Mouse (Mus musculus) midbrain, embryonic 14.5 days (tissue): Measurements from ENCODE around the gene Camta1. TPM values are rescaled to one million over a fixed set of nuclear protein-coding genes. Genes with fewer than 3 reads are reported as not detected.

Experiments
- ATAC-seq: fragments of 200-750 bp; cut with Nextera tagmentation; 2 replicates; pipeline ENCODE4 v1.8.0; 2017; ENCODE audit warnings: moderate number of reproducible peaks, moderate library complexity; ENCODE audit not compliant: low FRiP score, low TSS enrichment
- DNase-seq: peaks from one replicate; pipeline ENCODE4 v3.0.0-alpha.2; 2015
- H3K27ac ChIP-seq: fragments of 300-500 bp; sonication (generic); replicated peaks from 2 replicates; pipeline ENCODE4 v1.5.1; 2014; ENCODE audit warnings: mild to moderate bottlenecking, low read depth, low read length, moderate library complexity
- H3K27me3 ChIP-seq: fragments of 300-500 bp; sonication (generic); 2 replicates; pipeline ENCODE4 v1.6.1; 2014; ENCODE audit warnings: low read length, control low read depth, mixed read lengths; ENCODE audit not compliant: control insufficient read depth, insufficient read depth
- H3K36me3 ChIP-seq: fragments of 300-500 bp; sonication (generic); 2 replicates; pipeline ENCODE4 v1.6.1; 2014; ENCODE audit warnings: low read length, control low read depth; ENCODE audit not compliant: control insufficient read depth, insufficient read depth
- H3K4me1 ChIP-seq: fragments of 300-500 bp; sonication (generic); 2 replicates; pipeline ENCODE4 v1.6.1; 2014; ENCODE audit warnings: mild to moderate bottlenecking, antibody characterized with exemption, low read length, control low read depth; ENCODE audit not compliant: control insufficient read depth, insufficient read depth
- H3K4me2 ChIP-seq: fragments of 300-500 bp; sonication (generic); 2 replicates; pipeline ENCODE4 v1.6.1; 2014; ENCODE audit warnings: mild to moderate bottlenecking, low read length, moderate library complexity
- H3K4me3 ChIP-seq: fragments of 300-500 bp; sonication (generic); replicated peaks from 2 replicates; pipeline ENCODE4 v1.5.1; 2014; ENCODE audit warnings: low read depth, low read length
- H3K9ac ChIP-seq: fragments of 300-500 bp; sonication (generic); replicated peaks from 2 replicates; pipeline ENCODE4 v1.6.1; 2014; ENCODE audit warnings: mild to moderate bottlenecking, low read length, moderate library complexity
- H3K9me3 ChIP-seq: fragments of 300-500 bp; sonication (generic); 2 replicates; pipeline ENCODE4 v1.6.1; 2016; ENCODE audit warnings: low read length, control low read depth, mixed read lengths; ENCODE audit not compliant: control insufficient read depth
- WGBS: fragments of 180-500 bp; shearing (Covaris S2); extraction: QIAGEN DNeasy Blood & Tissue Kit; methylation state at CpG from one replicate; pipeline ENCODE4 v1.1.7; 2014; 5-methylcytosine and 5-hydroxymethylcytosine counted together
- polyA plus RNA-seq: library from polyadenylated mRNA; unstranded; fragments of >200 nt; fragmentation: Nextera tagmentation; extraction: Ambion mirVana; gene quantifications from 2 replicates; pipeline ENCODE4 v1.2.1, GENCODE M21; 2014

Gene Camta1
- polyA plus RNA-seq, 1 experiment from 2014 or later = 157 TPM

DNA sequence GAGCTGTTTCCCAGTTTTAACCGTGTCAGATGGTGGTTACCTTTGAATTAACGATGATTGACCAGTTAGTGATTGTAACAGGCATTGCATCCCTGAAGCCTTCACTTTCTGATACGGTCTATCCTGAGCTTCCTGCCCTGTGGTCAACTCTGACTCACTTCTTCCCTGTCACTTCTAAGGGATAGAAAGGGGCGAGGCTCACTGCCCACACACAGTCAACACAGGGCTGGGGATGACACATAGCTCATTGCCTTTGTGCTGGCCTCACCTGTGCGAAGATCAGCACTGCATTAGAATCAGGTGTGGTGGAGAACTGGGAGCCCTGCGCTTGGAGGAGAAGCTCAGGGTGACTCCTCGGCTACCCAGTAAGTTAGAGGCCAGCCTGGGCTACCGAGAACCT is 892.7 kb downstream of the Camta1 start:
- ATAC-seq (no peak), DNase-seq (no peak)
- Histone ChIP-seq H3K9me3 (no peaks in the 10 kb centered on the region), H3K36me3 (no peaks in the 10 kb centered on the region), H3K27ac (no peak overlapping the region), H3K27me3 (no peaks in the 10 kb centered on the region), H3K4me1 (no peaks in the 10 kb centered on the region), H3K4me3 (no peak overlapping the region), H3K9ac (no peak overlapping the region), H3K4me2 (no peak overlapping the region)
- WGBS = 91% methylated on average over 8 of the region's 8 CpGs

GRCm38 (mm10) chr4:150966556-150966955 is 895.1 kb downstream of the Camta1 start:
- ATAC-seq (no peak), DNase-seq (peak; percentile 74)
- Histone ChIP-seq H3K27ac (no peak overlapping the region), H3K36me3 (no peaks in the 10 kb centered on the region), H3K4me2 (no peak overlapping the region), H3K27me3 (no peaks in the 10 kb centered on the region), H3K4me3 (no peak overlapping the region), H3K4me1 (no peaks in the 10 kb centered on the region), H3K9me3 (no peaks in the 10 kb centered on the region), H3K9ac (no peak overlapping the region)
- 24% methylated on average over 7 of the region's 7 CpGs for WGBS

- no peak for ATAC-seq
- H3K9me3 ChIP-seq = no peaks in the 10 kb centered on the region
- 76% methylated on average over 11 of the region's 11 CpGs for WGBS
Observed at GRCm38 (mm10) chr4:150965555-150965951, 896.1 kb downstream of the Camta1 start.

GRCm38 (mm10) chr4:150964635-150965554 is 896.8 kb downstream of the Camta1 start:
- H3K27me3 ChIP-seq = no peaks in the 10 kb centered on the region
- no peaks in the 10 kb centered on the region for H3K4me1 ChIP-seq
- no peak overlapping the region for H3K4me3 ChIP-seq
- H3K9ac ChIP-seq = no peak overlapping the region
- H3K27ac ChIP-seq = no peak overlapping the region
- whole genome bisulfite sequencing = 15% methylated on average over 25 of the region's 25 CpGs
- ATAC-seq = no peak
- DNase-seq = peak; percentile 88
- H3K36me3 ChIP-seq = no peaks in the 10 kb centered on the region
- H3K9me3 ChIP-seq = no peaks in the 10 kb centered on the region
- 0 out of 2 replicates have a peak overlapping the region, but pooled peaks have one; percentile 13 for H3K4me2 ChIP-seq

More at GRCm38 (mm10) chr4:150965555-150965951, 896.1 kb downstream of the Camta1 start:
- Histone ChIP-seq H3K27me3 (no peaks in the 10 kb centered on the region), H3K9ac (no peak overlapping the region), H3K4me1 (no peaks in the 10 kb centered on the region), H3K4me3 (no peak overlapping the region), H3K27ac (no peak overlapping the region), H3K4me2 (no peak overlapping the region), H3K36me3 (no peaks in the 10 kb centered on the region)
- DNase-seq = no peak

DNA sequence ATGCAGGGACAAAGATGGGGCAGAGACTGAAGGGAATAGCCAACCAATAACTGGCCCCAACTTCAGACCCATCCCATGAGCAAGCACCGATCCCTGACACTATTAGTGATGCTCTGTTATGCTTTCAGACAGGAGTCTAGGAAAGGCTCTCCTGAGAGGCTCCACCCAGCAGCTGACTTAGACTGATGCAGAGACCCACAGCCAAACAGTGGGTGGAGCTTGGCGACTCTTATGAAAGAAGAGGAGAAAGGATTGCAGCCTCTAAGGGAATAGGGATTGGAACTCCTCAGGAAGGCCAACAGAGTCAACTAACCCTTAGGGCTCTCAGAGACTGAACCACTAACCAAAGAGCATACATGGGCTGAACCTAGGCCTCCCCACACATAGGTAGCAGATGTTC is 898.0 kb downstream of the Camta1 start:
- H3K4me2 ChIP-seq = no peak overlapping the region
- H3K27me3 ChIP-seq = no peaks in the 10 kb centered on the region
- H3K9ac ChIP-seq = no peak overlapping the region
- H3K4me1 ChIP-seq = no peaks in the 10 kb centered on the region
- H3K9me3 ChIP-seq = no peaks in the 10 kb centered on the region
- ATAC-seq = no peak
- no peaks in the 10 kb centered on the region for H3K36me3 ChIP-seq
- H3K27ac ChIP-seq = no peak overlapping the region
- no peak for DNase-seq
- 68% methylated on average over 2 of the region's 2 CpGs for WGBS
- no peak overlapping the region for H3K4me3 ChIP-seq

DNA sequence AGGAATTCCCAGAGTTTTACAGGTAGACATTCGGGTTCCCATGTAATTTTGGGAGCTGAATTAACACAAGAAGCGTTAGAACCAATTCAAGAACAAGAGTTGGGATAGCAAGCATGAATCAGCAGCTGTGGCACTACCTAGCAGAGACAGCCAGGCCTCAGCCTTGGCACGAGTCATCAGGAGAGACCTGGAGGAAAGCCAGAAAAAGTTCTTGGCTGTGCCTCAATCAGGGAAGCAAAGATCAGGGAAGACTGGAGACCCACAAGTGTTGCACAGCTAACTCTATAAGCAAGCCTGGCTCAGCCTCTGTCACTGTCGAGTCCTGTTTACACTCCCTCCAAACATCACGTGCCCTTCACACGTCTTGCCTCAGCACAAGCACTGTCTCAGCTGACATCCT is 899.4 kb downstream of the Camta1 start:
- H3K36me3 ChIP-seq = no peaks in the 10 kb centered on the region
- no peak overlapping the region for H3K4me2 ChIP-seq
- H3K4me1 ChIP-seq = no peaks in the 10 kb centered on the region
- no peak for ATAC-seq
- 72% methylated on average over 6 of the region's 6 CpGs for WGBS
- H3K9ac ChIP-seq = no peak overlapping the region
- H3K4me3 ChIP-seq = no peak overlapping the region
- H3K27me3 ChIP-seq = no peaks in the 10 kb centered on the region
- H3K9me3 ChIP-seq = no peaks in the 10 kb centered on the region
- no peak overlapping the region for H3K27ac ChIP-seq
- no peak for DNase-seq

DNA sequence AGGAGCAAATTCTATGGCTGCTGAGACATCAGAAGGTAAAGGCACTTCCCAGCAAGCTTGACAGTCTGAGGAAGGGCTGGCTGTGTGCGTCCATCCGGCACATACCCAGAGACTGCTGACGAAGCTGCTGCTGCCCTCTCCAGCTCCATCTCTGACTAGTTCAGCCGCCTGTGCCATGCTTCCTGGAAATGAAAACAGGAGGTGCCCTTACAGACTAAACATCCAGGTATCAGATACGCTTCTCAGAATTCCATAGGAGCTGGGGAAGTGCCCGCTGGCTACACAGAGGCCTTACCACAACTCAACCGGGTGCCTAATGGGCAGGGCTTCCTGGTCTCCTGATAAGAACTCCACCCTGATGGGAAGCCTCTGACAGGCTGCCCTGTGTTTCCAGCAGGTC is 903.1 kb downstream of the Camta1 start:
- no peak for ATAC-seq

DNA sequence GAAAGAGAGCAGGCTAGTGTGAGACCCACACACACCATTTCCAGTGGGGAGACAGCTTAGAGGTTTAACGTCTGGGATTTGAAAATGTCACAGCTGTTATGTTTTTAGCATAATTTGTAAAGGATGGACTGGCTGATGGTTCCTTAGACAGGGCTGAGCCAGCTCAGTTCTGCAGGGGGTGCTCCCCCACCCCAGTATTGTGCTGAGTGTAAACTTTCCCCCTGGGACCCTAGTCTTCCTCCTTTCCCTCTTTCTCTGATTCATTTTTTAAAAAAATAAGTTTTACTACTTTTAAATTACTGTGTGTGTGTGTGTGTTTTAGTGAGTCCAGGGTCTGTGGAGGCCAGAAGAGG is 904.6 kb downstream of the Camta1 start:
- Histone ChIP-seq H3K9ac (no peak overlapping the region), H3K4me3 (no peak overlapping the region), H3K27me3 (no peaks in the 10 kb centered on the region), H3K27ac (peak overlapping the region; percentile 73; the same call in 1 of the 2 replicates), H3K9me3 (no peaks in the 10 kb centered on the region), H3K4me2 (no peak overlapping the region), H3K36me3 (no peaks in the 10 kb centered on the region), H3K4me1 (0 out of 2 replicates have a peak, but pooled peaks cover 6% of the 10 kb centered on the region)
- ATAC-seq = no peak
- no peak for DNase-seq
- WGBS = 14% methylated on average over 1 of the region's 1 CpGs

More for the DNA sequence above, 903.1 kb downstream of the Camta1 start:
- Histone ChIP-seq H3K36me3 (no peaks in the 10 kb centered on the region), H3K27ac (no peak overlapping the region), H3K27me3 (no peaks in the 10 kb centered on the region), H3K4me2 (no peak overlapping the region), H3K9ac (no peak overlapping the region), H3K4me1 (0 out of 2 replicates have a peak, but pooled peaks cover 6% of the 10 kb centered on the region), H3K9me3 (no peaks in the 10 kb centered on the region), H3K4me3 (no peak overlapping the region)
- DNase-seq = no peak
- WGBS = 78% methylated on average over 7 of the region's 7 CpGs
